Mouse (Mus musculus): ENCODE measurements around the gene Creb3l1. TPM values are rescaled to one million over a fixed set of nuclear protein-coding genes. Genes with fewer than 3 reads are reported as not detected.

The Creb3l1 gene
- 2.6 TPM in 2 replicates for total RNA-seq (2023)

DNA sequence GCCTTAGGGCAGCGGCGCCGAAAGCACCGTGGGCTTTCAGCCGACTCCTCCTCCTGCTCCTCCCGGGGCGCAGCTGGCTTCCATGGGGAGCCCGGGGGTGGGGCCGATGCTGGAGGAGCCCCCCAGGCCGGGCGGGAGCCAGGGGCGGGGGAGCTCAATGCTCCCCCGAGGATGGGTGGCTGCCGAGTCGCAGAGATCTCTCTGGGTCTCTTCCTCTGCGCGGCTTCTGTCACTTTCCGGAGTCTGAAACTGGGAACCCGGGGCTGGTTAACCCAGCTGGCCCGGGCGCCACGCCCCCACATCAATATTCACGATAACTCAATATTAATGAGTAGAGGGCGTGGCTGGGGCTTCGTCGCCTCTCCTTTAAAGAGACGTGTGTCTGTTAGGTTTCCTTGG, at the start of gene Creb3l1:
TSS of gene Creb3l1 (minus strand) at position 229 of the 399 bp plus-strand sequence.

DNA sequence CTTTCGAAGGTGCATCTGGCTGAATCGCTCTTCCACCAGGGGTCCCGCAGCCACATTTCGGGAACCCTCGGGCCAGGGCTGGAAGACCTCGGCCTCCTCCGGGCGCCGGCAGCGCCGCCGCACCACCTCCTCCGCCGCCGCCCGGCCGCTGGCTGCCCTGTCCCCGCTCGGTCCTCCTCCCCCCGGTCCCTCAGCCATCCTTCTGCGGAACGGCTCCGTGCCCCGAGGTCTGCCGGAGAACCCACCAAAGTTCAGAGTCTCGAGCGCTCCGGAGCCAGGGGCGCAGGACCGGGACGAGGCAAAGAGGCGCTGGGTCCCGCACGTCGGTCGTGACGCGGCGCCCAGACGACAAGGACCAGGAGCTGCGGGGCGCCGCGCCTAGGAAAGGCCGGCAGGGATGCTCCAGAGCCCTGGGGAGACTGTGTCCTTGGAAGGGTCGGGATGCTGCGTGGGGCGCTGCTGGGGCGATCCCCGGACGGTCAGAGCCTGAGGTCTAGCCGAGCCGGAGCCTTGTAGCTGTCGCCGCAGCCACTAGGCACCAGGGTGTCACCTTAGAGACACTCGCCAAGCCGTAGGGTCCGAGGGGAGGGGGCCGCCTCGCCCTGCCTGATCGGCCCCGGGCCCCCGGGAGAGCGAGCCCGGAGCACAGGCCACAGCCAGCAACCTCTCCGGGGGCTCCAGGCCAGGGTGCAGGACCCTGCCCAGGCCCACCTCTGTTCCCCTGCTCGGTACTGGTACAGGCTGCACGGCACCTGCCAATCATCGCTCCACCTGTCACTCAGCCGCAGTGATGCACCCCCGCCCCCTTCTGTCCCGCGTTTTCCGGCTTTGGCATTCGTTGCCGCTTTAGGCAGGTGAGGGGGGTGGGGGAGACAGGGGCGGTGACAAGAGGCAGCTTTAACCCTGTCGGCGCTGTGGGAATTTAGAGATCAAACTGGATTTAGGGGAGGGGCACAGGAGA, 48.4 kb downstream of the Creb3l1 start, which contains the start of gene Dgkz:
TSS of gene Dgkz (minus strand) at position 284 of the 961 bp plus-strand sequence.

DNA sequence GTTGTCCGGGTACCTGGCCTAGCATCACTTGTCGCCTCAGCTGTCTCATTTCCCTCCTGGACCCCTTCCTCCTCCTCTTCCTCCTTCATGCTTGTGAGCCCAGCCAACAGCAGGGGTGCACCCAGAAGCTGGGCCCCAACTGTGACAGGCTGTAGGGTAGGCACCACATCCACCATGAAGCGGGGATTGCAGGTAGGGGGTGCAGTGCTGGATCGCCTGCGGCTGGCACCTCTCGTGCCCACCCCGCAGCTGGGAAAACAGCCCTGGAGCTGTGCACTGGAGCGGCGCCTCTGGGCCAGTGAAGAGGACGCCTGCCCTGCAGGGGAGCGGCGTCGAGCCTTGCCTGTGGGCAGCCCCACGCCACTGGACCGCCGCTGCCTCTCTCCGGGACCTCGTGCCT, 78.8 kb downstream of the Creb3l1 start, which contains the start of gene Gm9821:
TSS of gene Gm9821 (plus strand) at position 221 of the 400 bp plus-strand sequence.

Other genes starting within 250 kb of the Creb3l1 start
- not detected in 2 replicates for gene Chrm4, start 97.3 kb downstream of the Creb3l1 start, total RNA-seq (2023)
- 1.7 and 3.5 TPM in 2 replicates for gene Mdk, start 92.2 kb downstream of the Creb3l1 start, total RNA-seq (2023)
- not detected in 2 replicates for gene Gm9821, start 78.8 kb downstream of the Creb3l1 start, total RNA-seq (2023)
- gene Dgkz, start 48.6 kb downstream of the Creb3l1 start, total RNA-seq (2023): 200 and 241 TPM in 2 replicates
- gene Phf21a, start 68.6 kb upstream of the Creb3l1 start, total RNA-seq (2023): 111 and 143 TPM in 2 replicates

Measured in neutrophil, adult 65 days (primary cell).